19 mouse cellular contexts compared by ENCODE assay signal in the genomic region with DNA sequence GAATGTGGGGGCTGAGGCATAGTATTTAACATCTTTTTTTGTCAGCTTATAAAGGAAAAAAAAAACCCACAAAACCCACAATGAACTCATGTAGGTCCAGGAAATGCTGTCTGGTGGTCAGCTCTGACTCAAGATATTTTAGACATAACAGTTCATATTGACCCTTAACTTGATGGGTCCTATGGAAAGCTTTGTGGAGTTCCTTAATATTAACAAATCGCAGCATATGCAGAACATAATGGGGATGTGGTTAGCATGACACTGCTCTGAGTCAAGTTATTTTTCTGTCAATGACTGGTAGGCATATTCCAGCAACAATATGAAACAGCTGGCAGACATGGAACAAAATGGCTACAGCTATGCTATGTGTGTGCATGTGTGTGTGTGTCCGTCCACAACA.
"Had no signal": no experiment of that assay in that cellular context is flagged by ENCODE, and none has a peak within 500 bp of the region (broad histone marks: within the 10 kb centered on the region; RNA-seq: fewer than 3 reads in every experiment).

No protein-coding gene starts in this region.

- H3K9ac ChIP-seq: lung, embryonic 14.5 days; midbrain, embryonic 12.5 days; neural tube, embryonic 13.5 days; neural tube, embryonic 15.5 days had no signal

- ATAC-seq: midbrain, embryonic 16.5 days had no signal

- H3K4me1 ChIP-seq: midbrain, embryonic 10.5 days; midbrain, embryonic 12.5 days; neural tube, embryonic 13.5 days; neural tube, embryonic 15.5 days had no signal

- H3K4me3 ChIP-seq: midbrain, embryonic 10.5 days; midbrain, embryonic 12.5 days; myocyte; neural tube, embryonic 13.5 days; neural tube, embryonic 15.5 days had no signal

- H3K27me3 ChIP-seq: midbrain, embryonic 12.5 days; neural tube, embryonic 13.5 days; neural tube, embryonic 15.5 days had no signal

- H3K27ac ChIP-seq: midbrain, embryonic 10.5 days; midbrain, embryonic 12.5 days; neural tube, embryonic 13.5 days; neural tube, embryonic 15.5 days had no signal

- DNase-seq: lung, adult 18-20 months; lung, embryonic 14.5 days; lung, postnatal 10 days; lung, postnatal 4 days; midbrain, embryonic 14.5 days; retina, postnatal 1 day; right cerebral cortex, adult 18-20 months; right cerebral cortex, postnatal 25 days; right cerebral cortex, postnatal 4 days; spleen, adult 18-20 months; thymus, adult 2 months; thymus, postnatal 25 days; thymus, postnatal 4 days had no signal

- H3K4me2 ChIP-seq: lung, embryonic 14.5 days; midbrain, embryonic 12.5 days; neural tube, embryonic 13.5 days; neural tube, embryonic 15.5 days had no signal

- H3K36me3 ChIP-seq: midbrain, embryonic 10.5 days; midbrain, embryonic 12.5 days; neural tube, embryonic 13.5 days; neural tube, embryonic 15.5 days had no signal
